ENCODE assay signal across 8 mouse cellular contexts in the genomic region with DNA sequence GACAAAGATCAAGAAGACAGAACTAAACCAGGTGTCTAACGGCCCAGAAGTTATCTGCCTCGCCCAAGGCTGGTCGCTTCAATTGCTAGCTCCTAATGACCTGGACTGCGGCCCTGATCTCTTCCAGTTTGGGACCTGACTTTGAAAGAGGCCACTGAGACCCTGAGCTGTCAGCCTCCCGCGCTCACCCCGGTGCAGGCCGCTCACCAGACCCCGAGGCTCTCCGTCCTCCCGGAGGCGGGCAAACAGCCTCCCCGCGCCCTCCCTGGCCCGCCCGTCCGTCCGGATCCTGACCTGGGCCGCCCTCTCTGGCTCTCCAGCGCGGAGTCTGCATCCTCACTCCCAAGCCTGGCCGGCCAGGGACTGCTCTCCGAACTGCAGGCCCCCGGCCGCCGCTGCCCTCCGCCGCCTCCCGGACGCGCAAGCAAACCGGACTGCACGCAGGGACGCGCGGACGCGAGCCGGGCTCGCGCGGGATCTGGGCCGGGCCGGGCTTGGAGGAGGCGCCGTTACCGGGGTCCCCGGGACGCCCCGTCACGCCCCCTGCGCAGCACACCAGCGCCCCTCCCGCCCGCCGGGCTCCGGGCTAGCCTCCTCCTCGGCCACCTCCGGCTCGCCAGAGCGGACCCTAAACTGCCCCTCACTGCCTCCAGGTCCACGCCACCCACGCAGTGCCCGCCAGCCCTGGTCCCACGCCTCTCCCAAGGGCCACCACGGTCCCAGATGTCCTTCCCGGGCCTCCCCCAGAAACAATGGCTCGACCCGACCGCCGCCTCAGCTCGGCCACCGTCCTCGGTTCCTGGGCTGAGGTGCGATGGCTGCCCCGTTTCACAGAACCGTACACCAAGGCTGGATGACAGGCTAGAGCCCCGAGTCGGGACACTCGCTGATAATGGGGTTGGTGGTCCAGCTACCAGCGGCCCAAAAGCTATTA. TPM values are rescaled to one million over a fixed set of nuclear protein-coding genes. Genes with fewer than 3 reads are reported as not detected.
DNase-seq lines count a peak whose midpoint lies in the region; ATAC-seq and TF ChIP-seq lines count a peak whose summit lies in the region.

No protein-coding gene starts in this region.

- peak overlapping the region; percentile 98 for H3K27ac ChIP-seq in hindbrain, embryonic 15.5 days (replicated peaks)

- CTCF ChIA-PET in Patski (lab: Charles Lee): interaction anchor here (1.8 to 2.8 kb wide), 2 partner anchors 11 to 104 kb away, joined by 6 to 13 read pairs; no protein-coding TSS in a partner anchor

- in situ Hi-C loops in Patski (cut with MboI; ENCODE audit: low pct_unique_long_range_greater_than_20kb): no loop called here

- DNase-seq in Patski (ENCODE audit: low read depth, low spot score): no peak
- DNase-seq in cerebellum, postnatal 10 days: peak; percentile 78 to 83
- DNase-seq in gastrocnemius, adult 18-20 months (ENCODE audit: low spot score): peak; percentile 66
- DNase-seq in left cerebral cortex, adult 8-10 months (ENCODE audit: low spot score in 2 of 2): peak; percentile 28 to 53
- DNase-seq in lung, postnatal 4 days: peak; percentile 83 to 88
- peak; percentile 56 for DNase-seq in right cerebral cortex, adult 18-20 months
- DNase-seq in urinary bladder, postnatal 10 days (ENCODE audit: low spot score): peak; percentile 39

- WGBS in hindbrain, embryonic 15.5 days: under 1% methylated on average over 81 of the region's 81 CpGs

- peak; percentile 48 for ATAC-seq in Patski
- ATAC-seq in hindbrain, embryonic 15.5 days (ENCODE audit: low FRiP score, low read depth): peak; percentile 42

- H3K9me3 ChIP-seq in hindbrain, embryonic 15.5 days: no peaks in the 10 kb centered on the region

- peak overlapping the region; percentile 70 for H3K4me2 ChIP-seq in hindbrain, embryonic 15.5 days

- peak overlapping the region; percentile 75 for H3K4me3 ChIP-seq in hindbrain, embryonic 15.5 days

- H3K27me3 ChIP-seq in Patski: no peaks in the 10 kb centered on the region
- no peaks in the 10 kb centered on the region for H3K27me3 ChIP-seq in hindbrain, embryonic 15.5 days

- peak overlapping the region; percentile 93 for H3K9ac ChIP-seq in hindbrain, embryonic 15.5 days

- TF ChIP-seq CTCF in Patski (IDR thresholded peaks at IDR 0.05): no peak

- peaks cover 56% of the 10 kb centered on the region for H3K4me1 ChIP-seq in hindbrain, embryonic 15.5 days (replicated peaks)

- POLR2A ChIA-PET in Patski (lab: Charles Lee): interaction anchor here (0.6 to 1.9 kb wide), 5 partner anchors 16 to 103 kb away, joined by 3 to 9 read pairs (median 7); no protein-coding TSS in a partner anchor

- no peaks in the 10 kb centered on the region for H3K36me3 ChIP-seq in hindbrain, embryonic 15.5 days

RNA-seq across cellular contexts. Expression of gene Trio, which starts 1.4 kb away (rescaled TPM):
- polyA plus RNA-seq in Patski (2021): 103 TPM
- 10 to 100 TPM; 21.1 to 33.0 TPM for total RNA-seq in gastrocnemius, adult 18-20 months (2021)
- 33.3 and 36.2 TPM in 2 replicates for polyA plus RNA-seq in hindbrain, embryonic 15.5 days (2015; fragmentation: Nextera tagmentation; extraction: Ambion mirVana)
- 100 to 1,000 TPM; 199 to 218 (median 207) TPM for total RNA-seq in left cerebral cortex, adult 8-10 months (2022)

Comparison
In these comparisons a context has a peak if more than half of its experiments do, and no peak if none do; other contexts are left out.
1. RNA of gene Trio, which starts 1.4 kb away (total RNA-seq): 199 to 218 TPM in left cerebral cortex, adult 8-10 months; 21.1 to 33.0 TPM in gastrocnemius, adult 18-20 months; every median in the first group is over 4 times any median in the second.